ENCODE assay signal across 12 mouse cellular contexts in the genomic region with DNA sequence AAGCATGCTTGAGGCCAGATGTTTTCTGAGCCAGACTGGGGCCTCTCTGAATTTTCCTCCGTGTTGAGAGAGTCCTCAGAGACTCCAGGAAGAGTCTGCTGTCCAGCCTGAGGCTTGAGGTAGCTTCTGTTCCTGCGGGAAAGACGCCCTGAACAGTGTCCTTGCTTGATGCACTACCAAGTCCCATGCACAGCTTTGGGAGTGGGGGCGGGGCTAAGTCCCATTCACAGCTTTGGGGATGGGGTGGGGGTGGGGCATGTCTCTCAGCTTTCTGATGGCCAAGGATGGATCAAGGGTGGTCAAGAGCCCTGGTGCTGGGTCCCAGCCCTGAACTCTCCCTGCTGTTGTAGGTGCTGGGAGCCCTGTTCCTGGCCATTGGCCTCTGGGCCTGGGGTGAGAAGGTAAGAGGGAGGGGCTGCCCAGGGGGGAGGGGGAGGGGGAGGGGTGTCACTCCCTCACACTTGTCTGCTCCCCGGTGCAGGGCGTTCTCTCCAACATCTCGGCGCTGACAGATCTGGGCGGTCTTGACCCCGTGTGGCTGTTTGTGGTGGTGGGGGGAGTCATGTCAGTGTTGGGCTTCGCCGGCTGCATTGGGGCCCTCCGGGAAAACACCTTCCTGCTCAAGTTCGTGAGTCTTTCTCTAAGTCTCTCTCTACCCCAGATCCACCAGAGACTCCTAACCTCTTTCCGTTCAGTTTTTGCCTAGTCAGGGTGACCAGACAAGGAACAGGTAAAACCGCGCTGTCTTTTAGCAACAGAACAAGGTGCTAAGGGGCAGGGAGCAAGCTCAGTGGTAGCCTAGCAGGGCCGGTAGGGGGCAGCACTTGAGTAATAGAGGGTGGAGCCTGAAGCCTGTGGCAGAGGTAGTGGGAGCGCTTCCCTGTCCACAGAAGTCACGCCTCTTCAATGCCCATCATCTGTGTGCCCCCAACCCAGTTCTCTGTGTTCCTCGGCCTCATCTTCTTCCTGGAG. TPM values are rescaled to one million over a fixed set of nuclear protein-coding genes. Genes with fewer than 3 reads are reported as not detected.
DNase-seq lines count a peak whose midpoint lies in the region; ATAC-seq and TF ChIP-seq lines count a peak whose summit lies in the region.
"Had no signal": no experiment of that assay in that cellular context is flagged by ENCODE, and none has a peak within 500 bp of the region (broad histone marks: within the 10 kb centered on the region; RNA-seq: fewer than 3 reads in every experiment).

No protein-coding gene starts in this region.

- no peak overlapping the region for H3K9ac ChIP-seq in ES-Bruce4 (ENCODE audit: low read depth, poor library complexity, severe bottlenecking)
- no peak overlapping the region for H3K9ac ChIP-seq in liver, embryonic 14.5 days (replicated peaks)
- H3K9ac ChIP-seq in forebrain, embryonic 16.5 days (replicated peaks; ENCODE audit: low read depth, low read length) = no peak overlapping the region
- H3K9ac ChIP-seq: liver, embryonic 15.5 days had no signal

- H3K4me1 ChIP-seq in ES-Bruce4 (ENCODE audit: control insufficient read depth, insufficient read depth, low read length) = peaks cover 3% of the 10 kb centered on the region
- H3K4me1 ChIP-seq in liver, embryonic 14.5 days (replicated peaks; ENCODE audit: control insufficient read depth in 2 of 2, insufficient read depth in 2 of 2, low read length in 1 of 2) = no peaks in the 10 kb centered on the region
- H3K4me1 ChIP-seq in forebrain, embryonic 16.5 days (replicated peaks; ENCODE audit: control insufficient read depth, insufficient read depth, low read length) = peaks cover 11% of the 10 kb centered on the region; the same call in 1 of the 2 replicates

- no peak for ATAC-seq in liver, embryonic 14.5 days (ENCODE audit: insufficient read depth)
- no peak for ATAC-seq in forebrain, embryonic 16.5 days

- no peaks in the 10 kb centered on the region for H3K36me3 ChIP-seq in ES-Bruce4 (ENCODE audit: control insufficient read depth, insufficient read depth, low read length, poor library complexity, severe bottlenecking)
- H3K36me3 ChIP-seq in liver, embryonic 14.5 days (replicated peaks; ENCODE audit: control insufficient read depth, insufficient read depth, low read depth) = no peaks in the 10 kb centered on the region
- H3K36me3 ChIP-seq in forebrain, embryonic 16.5 days (ENCODE audit: control insufficient read depth, insufficient read depth) = no peaks in the 10 kb centered on the region
- H3K36me3 ChIP-seq: liver, embryonic 15.5 days had no signal

- peak; percentile 47 for TF ChIP-seq CTCF in left cerebral cortex, adult 2 months (IDR thresholded peaks at IDR 0.05)
- peak; percentile 82 for TF ChIP-seq CTCF in ES-Bruce4 (IDR thresholded peaks at IDR 0.05; ENCODE audit: low read depth, low read length)
- peak; percentile 54 for TF ChIP-seq CTCF in liver, embryonic 14.5 days (IDR thresholded peaks at IDR 0.05; ENCODE audit: low read depth)

- H3K4me3 ChIP-seq in left cerebral cortex, adult 2 months = no peak overlapping the region
- peak overlapping the region; percentile 17; the same call in 1 of the 2 replicates for H3K4me3 ChIP-seq in ES-Bruce4 (ENCODE audit: low read depth, low read length)
- H3K4me3 ChIP-seq in liver, embryonic 14.5 days (ENCODE audit: insufficient read depth in 1 of 2, low read depth in 2 of 2, low read length in 2 of 2) = no peak overlapping the region
- no peak overlapping the region for H3K4me3 ChIP-seq in forebrain, embryonic 16.5 days (replicated peaks; ENCODE audit: low read length)
- H3K4me3 ChIP-seq: liver, embryonic 15.5 days had no signal

- H3K27me3 ChIP-seq in ES-Bruce4 (ENCODE audit: control insufficient read depth, insufficient read depth, low read length, poor library complexity, severe bottlenecking) = no peaks in the 10 kb centered on the region
- H3K27me3 ChIP-seq in liver, embryonic 14.5 days (ENCODE audit: control insufficient read depth, insufficient read depth, low read length) = peaks cover 18% of the 10 kb centered on the region
- H3K27me3 ChIP-seq in forebrain, embryonic 16.5 days (replicated peaks; ENCODE audit: control insufficient read depth, insufficient read depth, low read length) = peaks cover 8% of the 10 kb centered on the region; the same call in 1 of the 2 replicates

- TF ChIP-seq EP300 in ES-Bruce4 (IDR thresholded peaks at IDR 0.05; ENCODE audit: insufficient read depth, low read depth, low read length) = peak; percentile 16; the same call in 1 of the 2 replicates
- no peak for TF ChIP-seq EP300 in liver, embryonic 14.5 days (IDR thresholded peaks at IDR 0.05; ENCODE audit: low read depth)

- H3K27ac ChIP-seq in left cerebral cortex, adult 2 months = peak overlapping the region; percentile 70
- H3K27ac ChIP-seq in ES-Bruce4 (ENCODE audit: insufficient read depth, low read length) = peak overlapping the region; percentile 34; the same call in 1 of the 2 replicates
- no peak overlapping the region for H3K27ac ChIP-seq in liver, embryonic 14.5 days
- no peak overlapping the region for H3K27ac ChIP-seq in forebrain, embryonic 16.5 days (ENCODE audit: low read length)
- H3K27ac ChIP-seq: liver, embryonic 15.5 days had no signal

- no peaks in the 10 kb centered on the region for H3K9me3 ChIP-seq in ES-Bruce4 (replicated peaks; ENCODE audit: control insufficient read depth, insufficient read depth, low read length, poor library complexity, severe bottlenecking)
- no peaks in the 10 kb centered on the region for H3K9me3 ChIP-seq in liver, embryonic 14.5 days (ENCODE audit: control insufficient read depth, low read length)
- no peaks in the 10 kb centered on the region for H3K9me3 ChIP-seq in forebrain, embryonic 16.5 days (ENCODE audit: control insufficient read depth, low read length)
- H3K9me3 ChIP-seq: liver, embryonic 15.5 days had no signal

- intact Hi-C loops in left cerebral cortex, adult 2 months (cut with DNase I) = no loop called here
- intact Hi-C loops in left cerebral cortex, postnatal 14 days (cut with DNase I) = loop anchor here (1.0 to 10.0 kb wide), 2 partner anchors 32 to 522 kb away; no protein-coding TSS in a partner anchor
- intact Hi-C loops in left cerebral cortex, postnatal 10 days (cut with DNase I) = no loop called here

- TF ChIP-seq POLR2A in ES-Bruce4 (IDR thresholded peaks at IDR 0.05; ENCODE audit: insufficient read depth, low read length) = no peak

- H3K4me2 ChIP-seq in liver, embryonic 14.5 days (ENCODE audit: low read depth) = no peak overlapping the region
- H3K4me2 ChIP-seq in forebrain, embryonic 16.5 days (ENCODE audit: low read length) = no peak overlapping the region
- H3K4me2 ChIP-seq: liver, embryonic 15.5 days had no signal

- 9% methylated on average over 21 of the region's 21 CpGs for WGBS in liver, embryonic 14.5 days (ENCODE audit: insufficient replicate concordance)
- 23% methylated on average over 21 of the region's 21 CpGs for WGBS in forebrain, embryonic 16.5 days

- peak; percentile 60 for DNase-seq in cerebellum, adult 11-12 months
- no peak for DNase-seq in cerebellum, adult 9-10 months
- DNase-seq in left cerebral cortex, adult 2 months (ENCODE audit: extremely low spot score in 1 of 2, low spot score in 2 of 2) = no peak
- DNase-seq in left cerebral cortex, postnatal 14 days (ENCODE audit: low spot score in 2 of 2) = no peak
- no peak for DNase-seq in liver, embryonic 14.5 days (ENCODE audit: low read depth in 3 of 3, low spot score in 3 of 3)
- no peak for DNase-seq in left cerebral cortex, postnatal 10 days (ENCODE audit: extremely low spot score in 1 of 2, low spot score in 2 of 2)

RNA-seq across cellular contexts. Expression of gene Tspan17, which starts 3.4 kb away (rescaled TPM):
- 10 to 100 TPM; 91.7 to 95.3 TPM for total RNA-seq in left cerebral cortex, adult 2 months (2021)
- total RNA-seq in left cerebral cortex, postnatal 14 days (2021) = 10 to 100 TPM; 58.2 to 63.1 TPM
- 7.0 and 12.3 TPM in 2 replicates for polyA plus RNA-seq in ES-Bruce4 (2011; ENCODE audit: insufficient read depth, insufficient read length, low read depth, missing spikeins)
- polyA plus RNA-seq in liver, embryonic 14.5 days (2012; rRNA removed) = 0.28 and 0.47 TPM in 2 replicates
- polyA plus RNA-seq in liver, embryonic 14.5 days (2014; fragmentation: Nextera tagmentation; extraction: Ambion mirVana) = 0.58 and 0.99 TPM in 2 replicates
- total RNA-seq in left cerebral cortex, postnatal 10 days (2021) = 10 to 100 TPM; 64.3 to 69.0 TPM
- 18.6 and 29.7 TPM in 2 replicates for polyA plus RNA-seq in forebrain, embryonic 16.5 days (2015; fragmentation: Nextera tagmentation; extraction: Ambion mirVana)

RNA-seq across cellular contexts. Expression of gene Eif4e1b, which starts 8.7 kb away (rescaled TPM):
- total RNA-seq in left cerebral cortex, adult 2 months (2021) = not detected
- not detected for total RNA-seq in left cerebral cortex, postnatal 14 days (2021)
- not detected in 2 replicates for polyA plus RNA-seq in ES-Bruce4 (2011; ENCODE audit: insufficient read depth, insufficient read length, low read depth, missing spikeins)
- not detected in 2 replicates for polyA plus RNA-seq in liver, embryonic 14.5 days (2012; rRNA removed)
- not detected in 2 replicates for polyA plus RNA-seq in liver, embryonic 14.5 days (2014; fragmentation: Nextera tagmentation; extraction: Ambion mirVana)
- under 1 TPM in 1 of 2 experiments, not detected in 1; 0.17 TPM for total RNA-seq in left cerebral cortex, postnatal 10 days (2021)
- not detected in 2 replicates for polyA plus RNA-seq in forebrain, embryonic 16.5 days (2015; fragmentation: Nextera tagmentation; extraction: Ambion mirVana)
- total RNA-seq: CH12.LX had no signal
- polyA plus RNA-seq: kidney, embryonic 14.5 days; liver, embryonic 15.5 days; neural tube, embryonic 14.5 days had no signal

RNA-seq across cellular contexts. Expression of gene Sncb, which starts 26.1 kb away (rescaled TPM):
- 100 to 1,000 TPM; 869 to 881 TPM for total RNA-seq in left cerebral cortex, adult 2 months (2021)
- total RNA-seq in left cerebral cortex, postnatal 14 days (2021) = 100 to 1,000 TPM; 873 to 922 TPM
- polyA plus RNA-seq in ES-Bruce4 (2011; ENCODE audit: insufficient read depth, insufficient read length, low read depth, missing spikeins) = 2.7 and 2.8 TPM in 2 replicates
- 0.02 and 0.06 TPM in 2 replicates for polyA plus RNA-seq in liver, embryonic 14.5 days (2012; rRNA removed)
- not detected in 2 replicates for polyA plus RNA-seq in liver, embryonic 14.5 days (2014; fragmentation: Nextera tagmentation; extraction: Ambion mirVana)
- 100 to 1,000 TPM; 739 to 802 TPM for total RNA-seq in left cerebral cortex, postnatal 10 days (2021)
- polyA plus RNA-seq in forebrain, embryonic 16.5 days (2015; fragmentation: Nextera tagmentation; extraction: Ambion mirVana) = 27.1 and 37.0 TPM in 2 replicates
- total RNA-seq: CH12.LX had no signal
- polyA plus RNA-seq: kidney, embryonic 14.5 days; liver, embryonic 15.5 days had no signal

RNA-seq across cellular contexts. Expression of gene Gprin1, which starts 42.9 kb away (rescaled TPM):
- 100 to 1,000 TPM; 128 to 130 TPM for total RNA-seq in left cerebral cortex, adult 2 months (2021)
- 100 to 1,000 TPM; 151 to 168 TPM for total RNA-seq in left cerebral cortex, postnatal 14 days (2021)
- polyA plus RNA-seq in ES-Bruce4 (2011; ENCODE audit: insufficient read depth, insufficient read length, low read depth, missing spikeins) = not detected in 2 replicates
- 0.01 and 0.05 TPM in 2 replicates for polyA plus RNA-seq in liver, embryonic 14.5 days (2012; rRNA removed)
- polyA plus RNA-seq in liver, embryonic 14.5 days (2014; fragmentation: Nextera tagmentation; extraction: Ambion mirVana) = 0.03 TPM in 1 of 2 replicates, not detected in the other
- total RNA-seq in left cerebral cortex, postnatal 10 days (2021) = 100 to 1,000 TPM; 213 to 226 TPM
- polyA plus RNA-seq in forebrain, embryonic 16.5 days (2015; fragmentation: Nextera tagmentation; extraction: Ambion mirVana) = 6.2 and 7.1 TPM in 2 replicates
- total RNA-seq: CH12.LX had no signal

Comparison
In these comparisons a context has a peak if more than half of its experiments do, and no peak if none do; other contexts are left out.
1. H3K27ac ChIP-seq: peak in left cerebral cortex, adult 2 months (single experiment) and ES-Bruce4 (single experiment); none in liver, embryonic 14.5 days (single experiment) and forebrain, embryonic 16.5 days (single experiment).
2. Peak in every context shown above with its lines, with median percentiles within 50 percentile points of each other: CTCF ChIP-seq.